Mouse (Mus musculus) intestine, embryonic 15.5 days (tissue): ENCODE results near the gene Mat2a. TPM values are rescaled to one million over a fixed set of nuclear protein-coding genes. Genes with fewer than 3 reads are reported as not detected.

ENCODE experiments used
- ATAC-seq: fragments of 200-750 bp; cut with Nextera tagmentation; 2 replicates; pipeline ENCODE4 v1.8.0; 2017; ENCODE audit warnings: moderate TSS enrichment, moderate library complexity
- H3K27ac ChIP-seq: fragments of 300-500 bp; sonication (generic); 2 replicates; pipeline ENCODE4 v1.5.1; 2015; ENCODE audit warnings: mild to moderate bottlenecking, inconsistent platforms
- H3K27me3 ChIP-seq: fragments of 300-500 bp; sonication (generic); replicated peaks from 2 replicates; pipeline ENCODE4 v1.6.1; 2015; ENCODE audit warnings: inconsistent platforms
- H3K36me3 ChIP-seq: fragments of 300-500 bp; sonication (generic); 2 replicates; pipeline ENCODE4 v1.6.1; 2015; ENCODE audit warnings: inconsistent platforms
- H3K4me1 ChIP-seq: fragments of 300-500 bp; sonication (generic); replicated peaks from 2 replicates; pipeline ENCODE4 v1.6.1; 2015; ENCODE audit warnings: inconsistent platforms
- H3K4me2 ChIP-seq: fragments of 300-500 bp; sonication (generic); replicated peaks from 2 replicates; pipeline ENCODE4 v1.6.1; 2015; ENCODE audit warnings: mild to moderate bottlenecking, inconsistent platforms
- H3K4me3 ChIP-seq: fragments of 300-500 bp; sonication (generic); replicated peaks from 2 replicates; pipeline ENCODE4 v1.5.1; 2015; ENCODE audit warnings: inconsistent platforms
- H3K9ac ChIP-seq: fragments of 300-500 bp; sonication (generic); 2 replicates; pipeline ENCODE4 v1.6.1; 2015; ENCODE audit warnings: inconsistent platforms
- H3K9me3 ChIP-seq: fragments of 300-500 bp; sonication (generic); 2 replicates; pipeline ENCODE4 v1.6.1; 2016; ENCODE audit warnings: inconsistent platforms
- WGBS: fragments of 180-500 bp; shearing (Covaris S2); methylation state at CpG from one replicate; pipeline ENCODE4 v1.1.7; 2015; 5-methylcytosine and 5-hydroxymethylcytosine counted together
- polyA plus RNA-seq: library from polyadenylated mRNA; unstranded; fragments of >200 nt; fragmentation: Nextera tagmentation; extraction: Ambion mirVana; gene quantifications from 2 replicates; pipeline ENCODE4 v1.2.1, GENCODE M21; 2015

Mat2a gene
- polyA plus RNA-seq, 1 experiment from 2014 or later = 308 TPM

GRCm38 (mm10) chr6:72385258-72385657 is 54.1 kb downstream of the Mat2a start:
- peaks cover 8% of the 10 kb centered on the region; the same call in 1 of the 2 replicates for H3K36me3 ChIP-seq
- H3K27ac ChIP-seq = no peak overlapping the region
- no peak for ATAC-seq
- H3K4me2 ChIP-seq = no peak overlapping the region
- no peak overlapping the region for H3K9ac ChIP-seq
- no peaks in the 10 kb centered on the region for H3K9me3 ChIP-seq
- peaks cover 18% of the 10 kb centered on the region for H3K4me1 ChIP-seq
- H3K27me3 ChIP-seq = 0 out of 2 replicates have a peak, but pooled peaks cover 2% of the 10 kb centered on the region
- H3K4me3 ChIP-seq = no peak overlapping the region
- 82% methylated on average over 4 of the region's 4 CpGs for WGBS

- H3K27ac ChIP-seq = no peak overlapping the region
- H3K9ac ChIP-seq = no peak overlapping the region
- H3K36me3 ChIP-seq = peaks cover 8% of the 10 kb centered on the region; the same call in 1 of the 2 replicates
- no peak for ATAC-seq
- H3K4me1 ChIP-seq = peaks cover 16% of the 10 kb centered on the region
- H3K27me3 ChIP-seq = 0 out of 2 replicates have a peak, but pooled peaks cover 5% of the 10 kb centered on the region
- no peak overlapping the region for H3K4me3 ChIP-seq
- no peak overlapping the region for H3K4me2 ChIP-seq
- no peaks in the 10 kb centered on the region for H3K9me3 ChIP-seq
- 95% methylated on average over 7 of the region's 7 CpGs for WGBS
Measured at GRCm38 (mm10) chr6:72383952-72384351, 55.4 kb downstream of the Mat2a start.

GRCm38 (mm10) chr6:72383142-72383820 is 56.1 kb downstream of the Mat2a start:
- 0 out of 2 replicates have a peak, but pooled peaks cover 5% of the 10 kb centered on the region for H3K27me3 ChIP-seq
- H3K9ac ChIP-seq = no peak overlapping the region
- peaks cover 8% of the 10 kb centered on the region; the same call in 1 of the 2 replicates for H3K36me3 ChIP-seq
- no peak for ATAC-seq
- H3K27ac ChIP-seq = no peak overlapping the region
- WGBS = 88% methylated on average over 6 of the region's 6 CpGs
- H3K4me3 ChIP-seq = no peak overlapping the region
- H3K4me1 ChIP-seq = peaks cover 9% of the 10 kb centered on the region
- no peaks in the 10 kb centered on the region for H3K9me3 ChIP-seq
- H3K4me2 ChIP-seq = no peak overlapping the region

Other genes with a start within 250 kb of the Mat2a start
- gene Atoh8, start 204.0 kb downstream of the Mat2a start, polyA plus RNA-seq = 9.4 and 9.6 TPM in 2 replicates
- not detected in 2 replicates for gene Sftpb, start 134.9 kb downstream of the Mat2a start, polyA plus RNA-seq
- 38.2 and 42.6 TPM in 2 replicates for gene Usp39, start 94.4 kb downstream of the Mat2a start, polyA plus RNA-seq
- gene 0610030E20Rik, start 92.2 kb downstream of the Mat2a start, polyA plus RNA-seq = 25.9 and 26.1 TPM in 2 replicates
- 11.3 and 14.4 TPM in 2 replicates for gene Tmem150a, start 84.1 kb downstream of the Mat2a start, polyA plus RNA-seq
- gene Rnf181, start 72.6 kb downstream of the Mat2a start, polyA plus RNA-seq = 122 and 133 TPM in 2 replicates
- 19.2 and 19.4 TPM in 2 replicates for gene Vamp5, start 59.1 kb downstream of the Mat2a start, polyA plus RNA-seq
- 193 and 229 TPM in 2 replicates for gene Vamp8, start 48.9 kb downstream of the Mat2a start, polyA plus RNA-seq
- gene Ggcx, start 25.2 kb downstream of the Mat2a start, polyA plus RNA-seq = 23.8 and 23.9 TPM in 2 replicates
- gene Sh2d6, start 82.1 kb upstream of the Mat2a start, polyA plus RNA-seq = 0.16 TPM in 1 of 2 replicates, not detected in the other
- 33.5 and 36.0 TPM in 2 replicates for gene Capg, start 104.8 kb upstream of the Mat2a start, polyA plus RNA-seq
- 13.9 and 14.3 TPM in 2 replicates for gene Elmod3, start 158.9 kb upstream of the Mat2a start, polyA plus RNA-seq
- 29.7 and 31.6 TPM in 2 replicates for gene Retsat, start 158.9 kb upstream of the Mat2a start, polyA plus RNA-seq
- 42.2 and 43.3 TPM in 2 replicates for gene Tgoln1, start 177.4 kb upstream of the Mat2a start, polyA plus RNA-seq